Mouse (Mus musculus): Measurements from ENCODE around the gene Wdr24. TPM values are rescaled to one million over a fixed set of nuclear protein-coding genes. Genes with fewer than 3 reads are reported as not detected.

The Wdr24 gene
- polyA plus RNA-seq, 1 experiment from 2014 or later: 31.8 TPM

DNA sequence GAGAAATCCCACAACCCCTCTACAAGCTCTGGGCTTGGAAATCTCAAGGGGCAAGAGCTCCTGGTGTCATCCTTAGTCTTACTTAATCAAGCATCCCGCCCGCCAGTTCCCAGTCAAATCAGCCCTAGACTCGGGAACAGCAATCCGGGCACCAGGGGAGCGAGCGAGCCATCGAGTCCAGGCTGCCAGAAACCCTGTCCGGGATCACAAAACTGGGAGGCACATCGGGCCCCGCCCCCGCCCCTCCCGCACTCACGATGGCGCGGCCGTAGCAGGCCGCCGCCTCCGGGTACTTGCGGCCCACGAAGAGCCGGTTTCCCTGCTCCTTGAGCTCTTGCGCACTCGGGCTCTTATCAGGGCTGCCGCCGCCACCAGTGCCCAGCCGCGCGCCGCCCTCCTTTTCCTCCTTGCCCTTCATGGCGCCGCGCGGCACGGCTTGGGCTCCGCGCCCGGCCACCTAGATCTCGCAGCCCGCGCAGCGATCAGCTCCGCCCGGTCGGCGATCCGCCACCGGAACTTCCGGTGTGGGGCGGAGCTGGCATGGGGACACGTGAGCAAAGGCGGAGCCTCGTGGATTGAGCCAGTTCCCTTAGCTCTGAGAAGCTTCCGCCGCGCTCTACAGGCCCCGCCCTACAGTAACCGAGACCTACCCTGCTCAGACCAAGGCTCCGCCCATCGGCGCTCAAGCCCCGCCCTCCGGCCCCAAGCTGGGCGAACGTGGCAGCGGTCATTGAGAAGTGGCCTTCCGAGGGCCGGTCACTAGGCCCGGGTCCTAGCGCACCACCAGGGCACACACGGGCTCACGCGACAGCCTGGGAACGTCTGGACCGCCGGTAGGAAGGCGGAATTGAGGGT, 9.2 kb downstream of the Wdr24 start:
- Histone ChIP-seq H3K4me2 (ENCODE audit: low read depth) (peak overlapping the region; percentile 96), H3K4me1 (ENCODE audit: control insufficient read depth, insufficient read depth, low read length) (peaks cover 66% of the 10 kb centered on the region), H3K9ac (ENCODE audit: low read length) (peak overlapping the region; percentile 89), H3K36me3 (ENCODE audit: control insufficient read depth, insufficient read depth, low read length) (peaks cover 19% of the 10 kb centered on the region), H3K27me3 (ENCODE audit: control insufficient read depth, insufficient read depth, low read length) (no peaks in the 10 kb centered on the region), H3K4me3 (ENCODE audit: low read depth, low read length) (peak overlapping the region; percentile 85), H3K27ac (ENCODE audit: low read depth, low read length) (peak overlapping the region; percentile 94), H3K9me3 (ENCODE audit: control insufficient read depth, low read length) (no peaks in the 10 kb centered on the region)
- ATAC-seq (ENCODE audit: insufficient read depth, low FRiP score, low TSS enrichment): peak; percentile 86
- under 1% methylated on average over 64 of the region's 77 CpGs for WGBS
- peak; percentile 100 for DNase-seq (ENCODE audit: low spot score)

DNA sequence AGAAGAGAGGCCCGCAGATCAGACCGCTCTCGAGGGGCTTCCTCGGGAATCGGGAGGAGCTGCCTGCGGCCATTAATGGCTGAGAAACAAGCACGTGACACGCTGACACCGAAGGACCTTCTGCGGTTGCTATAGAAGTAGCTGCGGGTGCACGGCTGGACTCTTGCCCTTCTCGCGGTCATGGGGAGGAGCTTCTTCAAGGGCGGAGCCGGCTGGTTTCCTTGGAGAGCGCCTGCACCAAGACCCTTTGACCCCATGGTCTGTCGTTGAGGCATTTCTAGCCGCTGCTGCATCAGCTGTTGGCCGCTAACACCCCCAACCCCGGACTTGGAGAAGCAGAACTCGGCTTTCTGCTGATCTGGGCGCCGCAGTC, 9.8 kb downstream of the Wdr24 start, which contains the start of gene Stub1:
TSS of gene Stub1 (minus strand) at position 114 of the 373 bp plus-strand sequence.
- ATAC-seq (ENCODE audit: insufficient read depth, low FRiP score, low TSS enrichment) (peak; percentile 58), DNase-seq (ENCODE audit: low spot score) (no peak)
- peak within 1 kb of the TSS; percentile 89 for H3K9ac ChIP-seq (ENCODE audit: low read length)
- H3K27ac ChIP-seq (ENCODE audit: low read depth, low read length): peak within 1 kb of the TSS; percentile 94
- peak within 1 kb of the TSS; percentile 85 for H3K4me3 ChIP-seq (ENCODE audit: low read depth, low read length)
- peaks cover 19% of the 10 kb centered on the region for H3K36me3 ChIP-seq (ENCODE audit: control insufficient read depth, insufficient read depth, low read length)
- no peaks in the 10 kb centered on the region for H3K9me3 ChIP-seq (ENCODE audit: control insufficient read depth, low read length)
- peaks cover 71% of the 10 kb centered on the region for H3K4me1 ChIP-seq (ENCODE audit: control insufficient read depth, insufficient read depth, low read length)
- peak within 1 kb of the TSS; percentile 96 for H3K4me2 ChIP-seq (ENCODE audit: low read depth)
- H3K27me3 ChIP-seq (ENCODE audit: control insufficient read depth, insufficient read depth, low read length): no peaks in the 10 kb centered on the region
- under 1% methylated on average over 24 of the region's 24 CpGs for WGBS

DNA sequence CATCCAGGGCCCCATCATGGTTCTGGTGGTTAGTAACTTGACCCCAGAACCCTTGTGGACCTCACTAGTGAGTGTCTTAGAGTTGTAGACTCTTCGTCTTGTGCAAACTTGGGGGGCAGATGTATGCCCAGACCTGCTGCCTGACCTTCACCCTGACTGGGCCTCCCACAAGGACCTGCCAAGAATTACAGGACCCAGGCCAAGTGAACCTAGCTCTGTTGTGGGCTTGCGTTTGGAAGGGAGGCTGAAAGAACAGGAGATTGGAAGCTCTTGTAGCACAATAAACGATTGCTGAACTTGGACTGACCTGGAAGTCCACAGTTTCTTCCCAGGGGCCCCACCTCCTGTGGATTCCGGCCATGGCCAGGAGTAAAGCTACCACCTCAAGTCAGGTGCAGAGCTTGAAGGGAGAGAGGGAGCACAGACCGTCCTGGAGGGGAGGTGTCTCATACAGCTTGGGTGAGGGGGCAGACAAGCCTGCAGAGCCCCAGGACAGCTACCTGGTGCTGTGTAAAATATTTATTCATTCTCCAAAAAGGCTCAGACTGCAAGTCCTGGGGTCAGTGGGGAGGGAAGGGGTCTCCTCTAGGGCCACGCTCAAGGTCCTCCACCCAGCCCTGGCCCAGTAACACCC, 10.7 kb downstream of the Wdr24 start:
- peak overlapping the region; percentile 89 for H3K9ac ChIP-seq (ENCODE audit: low read length)
- WGBS: 50% methylated on average over 6 of the region's 6 CpGs
- no peaks in the 10 kb centered on the region for H3K27me3 ChIP-seq (ENCODE audit: control insufficient read depth, insufficient read depth, low read length)
- peak overlapping the region; percentile 85 for H3K4me3 ChIP-seq (ENCODE audit: low read depth, low read length)
- no peak for ATAC-seq (ENCODE audit: insufficient read depth, low FRiP score, low TSS enrichment)
- H3K36me3 ChIP-seq (ENCODE audit: control insufficient read depth, insufficient read depth, low read length): peaks cover 22% of the 10 kb centered on the region
- peak overlapping the region; percentile 94 for H3K27ac ChIP-seq (ENCODE audit: low read depth, low read length)
- peaks cover 69% of the 10 kb centered on the region for H3K4me1 ChIP-seq (ENCODE audit: control insufficient read depth, insufficient read depth, low read length)
- no peaks in the 10 kb centered on the region for H3K9me3 ChIP-seq (ENCODE audit: control insufficient read depth, low read length)
- no peak for DNase-seq (ENCODE audit: low spot score)
- H3K4me2 ChIP-seq (ENCODE audit: low read depth): peak overlapping the region; percentile 96

DNA sequence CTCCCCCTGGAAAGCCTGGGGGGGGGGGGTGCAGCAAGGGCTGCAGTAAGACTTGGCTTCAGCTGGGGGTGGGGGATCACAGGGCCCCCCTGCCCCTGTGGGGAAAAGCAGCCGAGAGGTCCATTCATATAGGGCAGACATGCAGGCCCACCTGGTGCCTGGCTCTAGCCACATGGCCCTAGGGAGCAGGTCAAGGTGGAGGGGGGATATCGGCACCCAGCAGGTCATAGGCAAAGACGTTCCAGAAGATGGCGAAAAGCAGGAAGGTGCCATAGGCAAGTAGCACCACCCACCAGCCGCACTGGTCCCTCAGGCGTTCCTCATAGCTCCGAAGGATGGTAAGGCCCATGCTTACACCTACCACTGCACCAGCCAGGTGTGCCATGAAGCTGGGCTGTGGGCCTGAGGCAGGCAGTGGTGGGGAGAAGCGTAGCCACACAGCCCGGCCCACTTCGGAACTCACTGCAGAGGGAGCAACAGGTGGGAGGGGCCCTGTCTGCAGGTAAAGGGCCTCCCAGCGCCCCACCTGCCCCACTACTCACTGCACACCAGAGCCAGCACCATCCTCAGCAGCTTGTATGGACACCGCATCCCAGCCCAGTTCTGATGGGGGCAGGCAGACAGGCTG, 11.3 kb downstream of the Wdr24 start:
- DNase-seq (ENCODE audit: low spot score): no peak
- no peak overlapping the region for H3K27ac ChIP-seq (ENCODE audit: low read depth, low read length)

DNA sequence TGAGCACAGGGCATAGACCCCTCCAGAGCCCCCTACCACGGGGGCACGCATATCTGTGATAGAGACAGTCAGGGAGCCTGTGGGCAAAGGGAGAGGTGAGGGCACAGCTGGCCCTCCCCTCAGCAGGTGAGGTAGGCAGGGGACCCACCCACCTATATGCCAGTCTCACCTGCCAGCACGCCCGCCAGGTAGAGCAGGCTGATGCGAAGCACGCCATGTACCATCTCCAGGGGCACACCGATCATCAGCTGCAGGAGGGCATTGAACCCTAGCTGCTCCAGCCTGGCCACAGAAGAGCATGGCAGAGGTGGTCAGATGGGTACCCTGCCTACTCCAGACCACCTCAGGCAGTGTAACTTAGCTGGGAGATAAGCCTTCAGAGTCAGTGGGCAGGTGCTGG, 11.9 kb downstream of the Wdr24 start:
- Histone ChIP-seq H3K4me2 (ENCODE audit: low read depth) (peak overlapping the region; percentile 96; the same call in 1 of the 2 replicates), H3K9me3 (ENCODE audit: control insufficient read depth, low read length) (no peaks in the 10 kb centered on the region), H3K4me3 (ENCODE audit: low read depth, low read length) (no peak overlapping the region), H3K36me3 (ENCODE audit: control insufficient read depth, insufficient read depth, low read length) (peaks cover 28% of the 10 kb centered on the region), H3K9ac (ENCODE audit: low read length) (no peak overlapping the region), H3K27ac (ENCODE audit: low read depth, low read length) (no peak overlapping the region), H3K4me1 (ENCODE audit: control insufficient read depth, insufficient read depth, low read length) (peaks cover 61% of the 10 kb centered on the region), H3K27me3 (ENCODE audit: control insufficient read depth, insufficient read depth, low read length) (no peaks in the 10 kb centered on the region)
- WGBS: 94% methylated on average over 7 of the region's 7 CpGs
- DNase-seq (ENCODE audit: low spot score): no peak
- no peak for ATAC-seq (ENCODE audit: insufficient read depth, low FRiP score, low TSS enrichment)

More for the DNA sequence above, 11.3 kb downstream of the Wdr24 start:
- Histone ChIP-seq H3K9me3 (ENCODE audit: control insufficient read depth, low read length) (no peaks in the 10 kb centered on the region), H3K36me3 (ENCODE audit: control insufficient read depth, insufficient read depth, low read length) (peaks cover 27% of the 10 kb centered on the region), H3K27me3 (ENCODE audit: control insufficient read depth, insufficient read depth, low read length) (no peaks in the 10 kb centered on the region), H3K4me1 (ENCODE audit: control insufficient read depth, insufficient read depth, low read length) (peaks cover 65% of the 10 kb centered on the region), H3K4me3 (ENCODE audit: low read depth, low read length) (peak overlapping the region; percentile 85), H3K9ac (ENCODE audit: low read length) (peak overlapping the region; percentile 89; the same call in 1 of the 2 replicates), H3K4me2 (ENCODE audit: low read depth) (peak overlapping the region; percentile 96)
- WGBS: 93% methylated on average over 12 of the region's 12 CpGs
- ATAC-seq (ENCODE audit: insufficient read depth, low FRiP score, low TSS enrichment): no peak

DNA sequence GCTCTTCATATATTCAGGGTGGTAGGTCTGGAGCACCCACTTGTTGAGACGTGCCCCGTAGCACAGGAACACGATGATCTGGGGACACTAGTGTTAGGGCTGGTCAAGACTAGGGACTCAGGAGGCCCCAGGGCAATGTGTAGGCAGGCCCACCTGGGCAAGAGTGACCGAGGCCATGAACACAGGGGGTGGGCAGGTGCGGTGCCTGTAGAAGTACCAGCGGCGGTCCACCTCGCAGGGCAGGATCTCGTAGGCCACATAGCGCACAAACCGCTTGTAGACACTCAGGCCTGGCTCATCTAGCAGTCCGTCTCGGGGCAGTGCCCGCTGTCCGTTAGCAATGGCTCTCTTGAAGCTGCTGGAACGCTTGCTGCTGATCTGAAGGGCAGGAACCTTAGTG, 12.4 kb downstream of the Wdr24 start:
- peak overlapping the region; percentile 68 for H3K4me2 ChIP-seq (ENCODE audit: low read depth)
- no peak for ATAC-seq (ENCODE audit: insufficient read depth, low FRiP score, low TSS enrichment)
- no peak overlapping the region for H3K27ac ChIP-seq (ENCODE audit: low read depth, low read length)
- H3K9me3 ChIP-seq (ENCODE audit: control insufficient read depth, low read length): no peaks in the 10 kb centered on the region
- DNase-seq (ENCODE audit: low spot score): no peak
- no peak overlapping the region for H3K4me3 ChIP-seq (ENCODE audit: low read depth, low read length)
- peaks cover 56% of the 10 kb centered on the region for H3K4me1 ChIP-seq (ENCODE audit: control insufficient read depth, insufficient read depth, low read length)
- no peak overlapping the region for H3K9ac ChIP-seq (ENCODE audit: low read length)
- peaks cover 28% of the 10 kb centered on the region for H3K36me3 ChIP-seq (ENCODE audit: control insufficient read depth, insufficient read depth, low read length)
- no peaks in the 10 kb centered on the region for H3K27me3 ChIP-seq (ENCODE audit: control insufficient read depth, insufficient read depth, low read length)
- 94% methylated on average over 16 of the region's 16 CpGs for WGBS

DNA sequence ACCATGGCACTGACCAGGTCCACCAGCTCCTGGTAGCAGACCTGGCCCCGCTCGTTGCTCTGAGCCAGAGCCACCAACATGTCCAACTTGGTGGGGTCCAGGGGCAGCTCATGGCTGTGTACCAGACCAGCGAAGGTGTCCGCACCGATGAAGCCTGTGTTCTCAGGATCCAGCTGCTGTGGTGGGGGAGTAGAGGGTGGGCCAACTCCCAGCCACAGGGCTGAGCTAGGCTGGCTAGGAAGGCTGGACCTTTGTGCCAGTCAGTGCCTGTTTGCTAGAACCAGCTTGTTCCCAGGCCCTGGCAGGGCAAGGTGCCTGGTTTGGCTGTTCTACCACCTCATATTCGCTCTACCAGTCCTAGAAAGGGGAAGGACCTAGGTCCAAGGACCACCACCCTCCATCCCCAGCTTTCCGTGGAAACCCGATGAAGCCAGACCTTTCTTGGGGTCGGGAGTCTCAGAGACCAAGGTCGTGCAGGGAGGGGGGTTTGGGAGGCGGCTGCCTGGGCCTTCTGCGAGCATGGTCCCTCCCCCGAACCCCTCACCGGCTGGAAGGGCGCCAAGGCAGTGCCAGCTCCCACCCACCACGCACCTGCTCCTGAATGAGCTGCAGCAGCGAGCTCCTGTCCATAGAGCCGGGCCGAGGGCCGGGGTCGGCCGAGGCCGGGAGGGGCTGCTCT, 13.1 kb downstream of the Wdr24 start:
- no peaks in the 10 kb centered on the region for H3K9me3 ChIP-seq (ENCODE audit: control insufficient read depth, low read length)
- peak overlapping the region; percentile 67 for H3K27ac ChIP-seq (ENCODE audit: low read depth, low read length)
- H3K4me3 ChIP-seq (ENCODE audit: low read depth, low read length): peak overlapping the region; percentile 29
- ATAC-seq (ENCODE audit: insufficient read depth, low FRiP score, low TSS enrichment) (no peak), DNase-seq (ENCODE audit: low spot score) (no peak)
- H3K4me1 ChIP-seq (ENCODE audit: control insufficient read depth, insufficient read depth, low read length): peaks cover 49% of the 10 kb centered on the region
- peaks cover 27% of the 10 kb centered on the region for H3K36me3 ChIP-seq (ENCODE audit: control insufficient read depth, insufficient read depth, low read length)
- WGBS: 27% methylated on average over 21 of the region's 23 CpGs
- no peaks in the 10 kb centered on the region for H3K27me3 ChIP-seq (ENCODE audit: control insufficient read depth, insufficient read depth, low read length)
- H3K9ac ChIP-seq (ENCODE audit: low read length): peak overlapping the region; percentile 68
- H3K4me2 ChIP-seq (ENCODE audit: low read depth): peak overlapping the region; percentile 68

DNA sequence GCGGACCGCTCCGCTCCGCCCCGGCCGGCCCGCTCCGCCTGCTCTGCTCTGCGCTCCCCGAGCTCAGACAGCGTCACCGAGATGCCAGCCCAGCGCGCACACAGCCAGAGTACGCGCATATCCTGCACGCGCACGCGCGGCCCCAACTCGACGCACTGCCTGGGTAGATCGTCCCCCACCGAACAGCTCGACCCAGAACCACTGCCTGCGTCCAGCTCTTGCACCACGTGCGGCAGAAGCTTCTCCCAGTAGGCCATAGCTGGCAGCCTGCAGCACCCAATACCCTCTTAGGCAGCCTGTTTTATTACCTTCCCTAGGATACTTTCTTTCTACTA, 13.6 kb downstream of the Wdr24 start, which contains the start of gene Rhbdl1:
TSS of gene Rhbdl1 (minus strand) at position 220 of the 335 bp plus-strand sequence.
- ATAC-seq (ENCODE audit: insufficient read depth, low FRiP score, low TSS enrichment) (no peak), DNase-seq (ENCODE audit: low spot score) (peak; percentile 76)
- 2% methylated on average over 29 of the region's 29 CpGs for WGBS
- peaks cover 44% of the 10 kb centered on the region for H3K4me1 ChIP-seq (ENCODE audit: control insufficient read depth, insufficient read depth, low read length)
- H3K27me3 ChIP-seq (ENCODE audit: control insufficient read depth, insufficient read depth, low read length): no peaks in the 10 kb centered on the region
- peak within 1 kb of the TSS; percentile 68 for H3K4me2 ChIP-seq (ENCODE audit: low read depth)
- peak within 1 kb of the TSS; percentile 67 for H3K27ac ChIP-seq (ENCODE audit: low read depth, low read length)
- H3K9ac ChIP-seq (ENCODE audit: low read length): peak within 1 kb of the TSS; percentile 68
- H3K36me3 ChIP-seq (ENCODE audit: control insufficient read depth, insufficient read depth, low read length): peaks cover 27% of the 10 kb centered on the region
- H3K9me3 ChIP-seq (ENCODE audit: control insufficient read depth, low read length): no peaks in the 10 kb centered on the region
- peak within 1 kb of the TSS; percentile 29 for H3K4me3 ChIP-seq (ENCODE audit: low read depth, low read length)

Measured in neural tube, embryonic 11.5 days (tissue).